Mouse (Mus musculus): ENCODE data around the gene Hist1h3f.
"Not testable (repeated sequence)": the region's sequence is repeated elsewhere in the genome, so short reads cannot be mapped to it uniquely, and the experiment has no call there.

Gene Hist1h3f

DNA sequence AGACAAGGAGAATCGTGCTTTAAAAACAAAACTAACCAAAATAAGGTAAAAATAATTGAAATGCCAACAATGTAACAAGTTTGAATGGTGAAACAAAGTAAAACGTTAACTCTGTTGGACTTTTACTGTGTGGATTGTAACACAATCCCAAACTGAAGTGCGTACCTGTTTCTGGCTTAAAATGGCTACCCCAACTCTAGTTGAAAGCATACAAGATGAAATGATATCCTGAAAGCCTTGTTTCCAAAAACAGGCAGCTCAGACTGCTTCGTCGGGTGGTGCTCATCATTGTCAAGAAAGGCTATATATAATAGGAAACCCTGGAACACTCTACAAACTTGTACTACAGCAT is 17.7 kb downstream of the Hist1h3f start:
- not testable (repeated sequence) for DNase-seq (ENCODE audit: extremely low spot score, low read depth, low spot score)

DNA sequence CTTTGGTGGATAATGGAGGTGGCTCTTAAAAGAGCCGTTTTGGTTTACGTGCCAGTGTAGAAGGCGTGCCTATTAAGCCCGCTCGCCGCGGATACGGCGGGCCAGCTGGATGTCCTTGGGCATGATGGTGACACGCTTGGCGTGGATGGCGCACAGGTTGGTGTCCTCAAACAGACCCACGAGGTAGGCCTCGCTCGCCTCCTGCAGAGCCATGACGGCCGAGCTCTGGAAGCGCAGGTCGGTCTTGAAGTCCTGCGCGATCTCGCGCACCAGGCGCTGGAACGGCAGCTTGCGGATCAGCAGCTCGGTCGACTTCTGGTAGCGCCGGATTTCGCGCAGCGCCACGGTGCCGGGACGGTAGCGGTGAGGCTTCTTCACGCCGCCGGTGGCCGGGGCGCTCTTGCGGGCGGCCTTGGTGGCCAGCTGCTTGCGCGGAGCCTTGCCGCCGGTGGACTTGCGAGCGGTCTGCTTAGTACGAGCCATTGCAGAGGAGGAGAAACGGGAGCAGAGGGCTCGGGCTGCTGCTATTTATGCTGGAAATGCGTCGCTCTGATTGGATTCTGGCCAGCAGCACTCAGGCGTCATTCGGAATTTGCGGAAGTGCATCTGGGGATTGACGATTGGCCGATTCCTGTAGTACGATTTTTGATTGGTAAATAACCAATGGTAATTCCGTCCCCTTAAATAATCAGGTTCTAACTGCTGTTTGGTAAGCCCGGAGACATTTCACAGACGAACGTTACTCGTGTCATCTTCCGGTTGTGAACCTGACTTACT is 18.2 kb downstream of the Hist1h3f start, which contains the start of gene Hist1h3e:
Gene Hist1h3e, minus strand, starts transcription at position 487 of the 777 bp plus-strand sequence.
- DNase-seq (ENCODE audit: extremely low spot score, low read depth, low spot score), result peak; percentile 98

DNA sequence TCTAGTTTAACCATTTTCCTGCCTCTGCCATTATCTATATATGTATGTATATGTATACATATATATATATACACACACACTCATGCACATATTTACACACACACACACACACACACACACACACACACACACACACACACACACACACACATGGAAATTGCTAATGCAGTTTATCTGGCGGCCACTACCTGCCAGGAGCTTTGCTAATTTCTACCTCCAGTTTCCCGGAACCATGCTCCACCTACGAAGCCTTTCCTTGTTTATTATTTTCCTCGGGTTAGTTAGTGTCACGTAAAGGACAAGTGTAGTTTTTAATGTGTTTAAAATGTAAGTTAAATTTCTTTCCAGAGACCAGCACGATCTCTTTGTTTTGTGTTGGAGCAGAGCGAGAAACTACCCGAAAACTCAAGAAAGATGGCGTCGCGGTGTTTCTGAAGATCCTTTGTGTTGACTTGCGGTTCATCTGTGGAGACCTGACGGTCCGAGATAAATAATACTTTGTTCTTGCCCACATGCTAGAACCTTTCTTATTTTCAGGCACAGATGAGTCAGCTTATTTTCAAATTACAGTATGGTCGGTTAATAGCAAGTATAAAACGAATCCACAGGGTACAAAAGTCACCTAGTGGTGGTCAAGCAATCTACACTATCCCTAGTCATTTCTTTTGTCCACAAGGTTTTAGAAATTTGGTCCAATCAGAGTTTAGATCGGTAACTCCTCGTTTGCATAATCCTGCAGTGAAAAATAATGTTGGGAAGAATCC is 19.0 kb downstream of the Hist1h3f start:
- no peak for DNase-seq (ENCODE audit: extremely low spot score, low read depth, low spot score)

DNA sequence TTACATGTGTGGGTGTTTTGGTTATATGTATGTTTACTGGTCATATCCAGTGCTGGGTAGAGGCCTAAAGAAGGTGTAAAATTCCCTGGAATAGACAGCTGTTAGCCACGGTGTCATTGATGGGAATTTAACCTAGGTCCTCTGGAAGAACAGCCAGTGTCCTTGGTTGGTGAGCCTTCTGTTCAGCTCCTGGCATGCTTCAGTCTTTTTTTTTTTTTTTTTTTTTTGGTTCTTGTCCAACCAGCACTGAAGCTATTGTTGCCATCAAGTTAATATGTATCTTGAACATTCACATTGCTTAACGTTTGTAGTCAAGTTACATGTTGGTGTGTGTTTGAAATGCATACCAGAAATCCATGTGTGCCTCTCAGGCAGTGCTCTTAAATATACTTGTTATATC is 20.6 kb downstream of the Hist1h3f start:
- DNase-seq (ENCODE audit: extremely low spot score, low read depth, low spot score), result no peak

DNA sequence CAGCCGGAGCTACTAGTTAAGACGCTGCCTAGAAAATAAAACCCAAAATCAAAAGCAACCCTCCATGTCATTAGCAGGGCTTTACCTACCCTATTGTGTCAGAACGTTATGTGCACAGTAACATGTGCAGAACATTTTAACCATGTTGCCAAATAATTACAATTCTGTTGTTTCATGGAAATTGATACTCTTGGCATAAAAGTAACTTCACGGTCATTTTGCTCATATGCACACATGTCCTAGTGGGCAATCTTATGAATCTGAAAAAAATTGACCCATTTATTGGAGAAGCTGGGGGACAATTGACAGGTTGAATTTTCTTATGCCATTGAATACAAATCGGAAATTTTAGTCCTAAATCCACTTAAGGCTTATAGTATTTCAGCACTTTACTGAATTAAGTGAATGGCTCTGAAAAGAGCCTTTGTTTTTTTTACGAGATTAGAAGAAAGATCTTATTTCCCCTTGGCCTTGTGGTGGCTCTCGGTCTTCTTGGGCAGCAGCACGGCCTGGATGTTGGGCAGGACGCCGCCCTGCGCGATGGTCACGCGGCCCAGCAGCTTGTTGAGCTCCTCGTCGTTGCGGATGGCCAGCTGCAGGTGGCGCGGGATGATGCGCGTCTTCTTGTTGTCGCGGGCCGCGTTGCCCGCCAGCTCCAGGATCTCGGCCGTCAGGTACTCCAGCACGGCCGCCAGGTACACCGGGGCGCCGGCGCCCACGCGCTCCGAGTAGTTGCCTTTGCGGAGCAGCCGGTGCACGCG is 26.6 kb downstream of the Hist1h3f start:
- not testable (repeated sequence) for DNase-seq (ENCODE audit: extremely low spot score, low read depth, low spot score)

DNA sequence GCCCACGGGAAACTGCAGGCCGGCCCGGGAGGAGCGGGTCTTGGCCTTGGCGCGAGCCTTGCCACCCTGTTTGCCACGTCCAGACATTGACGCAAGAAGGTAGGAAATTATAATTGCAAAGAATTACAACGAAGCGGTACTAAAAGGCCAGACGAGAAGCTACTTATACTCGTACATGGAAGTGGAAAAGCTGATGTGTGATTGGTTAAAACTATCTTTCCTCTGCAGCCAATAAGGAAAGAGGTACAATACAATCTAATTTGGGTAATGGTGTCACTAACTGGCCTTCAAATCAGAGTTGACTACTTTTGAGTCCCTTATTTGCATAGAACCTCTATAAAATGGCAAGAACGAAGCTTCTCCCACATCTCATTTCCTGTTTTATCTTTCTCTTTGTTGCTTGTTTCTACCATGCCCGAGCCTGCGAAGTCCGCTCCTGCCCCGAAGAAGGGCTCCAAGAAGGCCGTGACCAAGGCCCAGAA is 27.2 kb downstream of the Hist1h3f start, which contains the start of the genes Hist1h2ae and Hist1h2bg:
Gene Hist1h2ae, minus strand, starts transcription at position 199 of the 482 bp plus-strand sequence.
Gene Hist1h2bg, plus strand, starts transcription at position 375 of the 482 bp plus-strand sequence.
- DNase-seq (ENCODE audit: extremely low spot score, low read depth, low spot score), result no peak

DNA sequence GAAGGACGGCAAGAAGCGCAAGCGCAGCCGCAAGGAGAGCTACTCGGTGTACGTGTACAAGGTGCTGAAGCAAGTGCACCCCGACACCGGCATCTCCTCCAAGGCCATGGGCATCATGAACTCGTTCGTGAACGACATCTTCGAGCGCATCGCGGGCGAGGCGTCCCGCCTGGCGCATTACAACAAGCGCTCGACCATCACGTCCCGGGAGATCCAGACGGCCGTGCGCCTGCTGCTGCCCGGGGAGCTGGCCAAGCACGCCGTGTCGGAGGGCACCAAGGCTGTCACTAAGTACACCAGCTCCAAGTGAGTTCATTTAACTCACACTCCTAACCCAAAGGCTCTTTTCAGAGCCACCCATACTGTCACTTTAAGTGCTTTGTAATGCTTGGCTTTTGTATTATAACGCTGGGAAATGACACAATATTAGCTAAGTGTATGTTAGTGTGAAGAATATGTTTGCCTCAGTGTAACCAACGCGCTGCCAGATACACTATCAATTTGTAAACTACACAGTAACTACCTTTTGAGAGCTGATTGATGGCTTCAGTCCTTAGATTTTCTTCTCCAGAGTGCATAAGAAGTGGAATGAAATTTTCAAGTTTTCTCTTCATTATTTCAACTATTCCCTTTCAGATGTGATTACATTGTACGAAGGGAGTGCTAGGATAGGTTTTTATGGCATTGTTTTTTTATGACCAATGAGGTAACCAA is 27.8 kb downstream of the Hist1h3f start:
- DNase-seq (ENCODE audit: extremely low spot score, low read depth, low spot score), result not testable (repeated sequence)

DNA sequence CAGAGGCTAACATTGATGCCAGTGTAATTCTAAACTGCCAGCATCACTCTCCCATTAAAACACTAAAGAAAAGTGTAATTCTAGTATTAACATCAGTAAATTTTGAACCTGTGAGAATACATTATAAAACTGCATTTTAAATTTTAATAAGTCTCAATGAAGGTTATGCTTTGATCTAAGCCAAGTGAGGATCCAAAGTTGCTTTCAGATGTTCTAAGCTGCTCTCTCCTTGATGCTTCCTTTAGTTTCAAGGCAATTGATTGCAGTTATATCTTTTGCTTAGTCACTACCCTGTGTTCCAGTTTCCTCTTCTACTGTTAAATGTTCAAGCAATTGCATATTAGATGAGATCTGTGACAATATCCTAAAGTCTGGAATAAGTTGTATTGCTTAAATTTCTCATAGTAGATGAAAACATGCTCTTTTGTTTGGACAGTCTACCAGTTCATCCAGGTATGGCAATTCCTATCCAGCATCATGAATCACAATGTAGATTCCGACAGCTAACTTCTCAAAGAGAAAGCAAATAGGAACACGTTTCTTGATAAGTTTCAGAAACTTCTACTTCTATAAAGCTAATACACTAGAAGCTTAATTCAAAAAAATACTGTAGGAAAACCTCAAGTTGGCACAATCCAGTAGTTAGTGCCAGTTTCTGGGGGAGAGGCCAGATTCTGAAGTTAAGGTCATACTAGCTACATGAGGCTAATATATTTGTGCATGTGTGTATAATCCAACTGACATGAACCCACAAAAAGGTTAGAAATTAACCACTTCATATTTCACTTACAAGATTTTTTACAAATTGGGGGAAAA is 28.6 kb downstream of the Hist1h3f start:
- DNase-seq (ENCODE audit: extremely low spot score, low read depth, low spot score), result no peak

DNA sequence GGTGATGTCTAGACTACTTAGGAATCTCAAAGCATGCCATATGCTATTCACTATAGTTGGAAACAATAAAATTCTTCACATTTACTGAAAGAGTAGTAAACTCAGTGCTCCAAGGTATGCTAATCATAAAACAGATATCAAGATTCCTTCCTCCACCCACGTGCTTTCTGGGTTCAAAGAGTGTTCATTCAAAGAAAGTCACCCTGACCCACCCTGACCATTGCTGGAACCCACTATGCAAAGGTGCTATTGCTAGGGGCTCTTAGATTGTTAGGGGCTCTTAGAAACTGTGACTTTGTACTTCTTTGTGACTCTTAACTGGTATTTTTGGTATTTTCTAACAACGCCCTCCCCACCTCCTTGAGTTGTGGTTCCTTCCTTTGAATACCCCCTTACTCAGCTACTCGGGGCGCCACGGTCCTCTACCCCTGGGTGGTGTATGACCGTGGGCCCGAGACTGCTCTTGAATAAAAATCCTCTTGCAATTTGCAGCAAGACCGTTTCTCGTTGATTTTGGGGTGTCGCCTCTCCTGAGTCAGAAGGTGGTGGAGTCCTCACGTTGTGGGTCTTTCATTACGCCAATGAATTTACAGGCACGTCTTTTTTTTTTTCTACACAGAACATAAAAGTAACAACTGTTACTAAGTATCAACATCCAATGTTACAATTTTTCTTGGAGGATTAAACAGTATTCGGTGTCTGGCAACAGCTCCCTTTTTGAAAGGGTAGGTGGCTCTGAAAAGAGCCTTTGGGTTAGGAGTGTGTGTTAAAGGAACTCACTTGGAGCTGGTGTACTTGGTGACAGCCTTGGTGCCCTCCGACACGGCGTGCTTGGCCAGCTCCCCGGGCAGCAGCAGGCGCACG is 29.4 kb downstream of the Hist1h3f start:
- not testable (repeated sequence) for DNase-seq (ENCODE audit: extremely low spot score, low read depth, low spot score)

DNA sequence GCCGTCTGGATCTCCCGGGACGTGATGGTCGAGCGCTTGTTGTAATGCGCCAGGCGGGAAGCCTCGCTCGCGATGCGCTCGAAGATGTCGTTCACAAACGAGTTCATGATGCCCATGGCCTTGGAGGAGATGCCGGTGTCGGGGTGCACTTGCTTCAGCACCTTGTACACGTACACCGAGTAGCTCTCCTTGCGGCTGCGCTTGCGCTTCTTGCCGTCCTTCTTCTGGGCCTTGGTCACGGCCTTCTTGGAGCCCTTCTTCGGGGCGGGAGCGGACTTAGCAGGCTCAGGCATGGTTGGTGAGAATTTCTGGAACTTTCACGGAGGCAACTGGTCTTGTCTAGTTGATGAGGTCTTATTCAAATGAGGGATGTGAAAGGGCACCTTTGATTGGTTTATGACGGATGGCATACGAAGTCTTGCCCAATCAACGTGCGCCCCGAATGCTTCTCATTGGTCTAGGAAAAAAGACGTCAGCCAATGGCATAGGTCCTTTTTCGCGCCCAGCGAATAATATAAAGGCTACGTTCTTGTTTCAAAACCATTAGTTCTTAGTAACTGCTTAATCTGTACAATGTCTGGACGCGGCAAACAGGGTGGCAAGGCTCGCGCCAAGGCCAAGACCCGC is 30.2 kb downstream of the Hist1h3f start, which contains the start of the genes Hist1h2bf and Hist1h2ad:
Gene Hist1h2bf, minus strand, starts transcription at position 299 of the 627 bp plus-strand sequence.
Gene Hist1h2ad, plus strand, starts transcription at position 484 of the 627 bp plus-strand sequence.
- DNase-seq (ENCODE audit: extremely low spot score, low read depth, low spot score), result peak; percentile 98

DNA sequence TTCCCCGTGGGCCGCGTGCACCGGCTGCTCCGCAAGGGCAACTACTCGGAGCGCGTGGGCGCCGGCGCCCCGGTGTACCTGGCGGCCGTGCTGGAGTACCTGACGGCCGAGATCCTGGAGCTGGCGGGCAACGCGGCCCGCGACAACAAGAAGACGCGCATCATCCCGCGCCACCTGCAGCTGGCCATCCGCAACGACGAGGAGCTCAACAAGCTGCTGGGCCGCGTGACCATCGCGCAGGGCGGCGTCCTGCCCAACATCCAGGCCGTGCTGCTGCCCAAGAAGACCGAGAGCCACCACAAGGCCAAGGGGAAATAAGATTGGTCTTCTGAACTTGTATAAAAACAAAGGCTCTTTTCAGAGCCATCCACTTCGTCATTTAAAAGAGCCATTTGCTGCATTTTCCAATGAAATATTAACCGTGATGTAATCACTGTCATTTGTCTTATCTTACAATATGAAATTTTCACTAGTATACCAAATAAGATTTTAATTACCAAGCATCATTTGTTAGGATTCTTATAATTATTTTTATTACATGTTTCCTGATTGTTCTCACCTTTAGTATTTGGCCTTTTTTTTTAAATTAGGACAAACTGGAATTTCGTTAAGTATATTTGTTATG is 30.8 kb downstream of the Hist1h3f start:
- DNase-seq (ENCODE audit: extremely low spot score, low read depth, low spot score), result not testable (repeated sequence)

DNA sequence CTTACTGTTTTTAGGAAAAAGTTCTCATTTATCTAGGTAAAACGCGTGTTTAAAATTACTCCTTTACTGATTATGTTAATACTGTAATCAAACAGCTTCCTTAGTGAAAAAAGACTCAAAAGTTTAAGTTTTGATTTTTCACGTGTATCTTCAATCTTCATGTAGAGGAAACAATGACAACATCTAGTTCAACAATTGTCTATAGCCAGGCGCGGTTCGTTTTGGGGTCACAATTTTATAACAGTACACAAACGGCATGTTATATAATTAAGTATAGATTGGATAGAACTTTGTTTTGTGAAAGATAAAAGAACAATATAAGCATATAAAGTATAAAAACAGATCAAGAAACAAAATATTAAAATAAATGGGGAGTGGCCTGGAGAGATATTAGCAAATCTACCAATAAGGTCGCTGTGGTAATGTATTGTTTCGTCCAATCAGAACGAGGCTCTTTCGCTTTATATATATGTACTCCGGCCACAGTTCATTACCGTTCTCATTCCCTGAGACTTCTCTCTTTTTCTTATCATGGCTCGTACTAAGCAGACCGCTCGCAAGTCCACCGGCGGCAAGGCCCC is 31.5 kb downstream of the Hist1h3f start, which contains the start of gene Hist1h3d:
Gene Hist1h3d, plus strand, starts transcription at position 493 of the 581 bp plus-strand sequence.
- no peak for DNase-seq (ENCODE audit: extremely low spot score, low read depth, low spot score)

DNA sequence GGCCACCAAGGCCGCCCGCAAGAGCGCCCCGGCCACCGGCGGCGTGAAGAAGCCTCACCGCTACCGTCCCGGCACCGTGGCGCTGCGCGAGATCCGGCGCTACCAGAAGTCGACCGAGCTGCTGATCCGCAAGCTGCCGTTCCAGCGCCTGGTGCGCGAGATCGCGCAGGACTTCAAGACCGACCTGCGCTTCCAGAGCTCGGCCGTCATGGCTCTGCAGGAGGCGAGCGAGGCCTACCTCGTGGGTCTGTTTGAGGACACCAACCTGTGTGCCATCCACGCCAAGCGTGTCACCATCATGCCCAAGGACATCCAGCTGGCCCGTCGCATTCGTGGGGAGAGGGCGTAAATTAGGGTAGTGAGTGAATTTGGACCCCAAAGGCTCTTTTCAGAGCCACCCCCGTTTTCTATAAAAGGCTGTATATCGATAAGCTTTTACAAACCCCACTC is 32.0 kb downstream of the Hist1h3f start:
- not testable (repeated sequence) for DNase-seq (ENCODE audit: extremely low spot score, low read depth, low spot score)

DNA sequence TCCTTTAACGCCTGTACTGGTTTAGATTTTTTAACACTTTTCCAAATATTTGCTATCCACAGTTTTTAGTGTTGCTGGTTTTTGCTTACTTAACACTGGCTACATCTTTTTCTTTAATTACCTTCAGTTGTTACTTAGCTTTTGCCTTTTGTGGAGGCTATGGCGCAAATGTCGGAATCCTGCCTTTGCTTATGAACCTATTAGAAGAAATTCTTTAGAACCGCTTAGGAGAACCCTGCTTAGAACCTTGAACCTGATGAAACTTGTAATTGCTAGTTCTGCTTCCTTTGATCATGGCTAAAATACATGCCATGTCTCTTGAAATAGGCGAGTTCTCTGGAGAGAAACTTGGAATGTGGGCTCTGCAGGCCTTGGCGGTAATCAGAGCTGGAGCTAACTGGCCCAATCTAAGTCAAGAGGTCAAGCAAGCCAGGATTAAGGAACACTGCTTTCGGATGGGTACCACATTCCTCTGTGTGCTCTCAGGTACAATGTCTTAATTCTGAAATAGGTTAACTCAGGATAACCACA is 32.6 kb downstream of the Hist1h3f start:
- no peak for DNase-seq (ENCODE audit: extremely low spot score, low read depth, low spot score)

DNA sequence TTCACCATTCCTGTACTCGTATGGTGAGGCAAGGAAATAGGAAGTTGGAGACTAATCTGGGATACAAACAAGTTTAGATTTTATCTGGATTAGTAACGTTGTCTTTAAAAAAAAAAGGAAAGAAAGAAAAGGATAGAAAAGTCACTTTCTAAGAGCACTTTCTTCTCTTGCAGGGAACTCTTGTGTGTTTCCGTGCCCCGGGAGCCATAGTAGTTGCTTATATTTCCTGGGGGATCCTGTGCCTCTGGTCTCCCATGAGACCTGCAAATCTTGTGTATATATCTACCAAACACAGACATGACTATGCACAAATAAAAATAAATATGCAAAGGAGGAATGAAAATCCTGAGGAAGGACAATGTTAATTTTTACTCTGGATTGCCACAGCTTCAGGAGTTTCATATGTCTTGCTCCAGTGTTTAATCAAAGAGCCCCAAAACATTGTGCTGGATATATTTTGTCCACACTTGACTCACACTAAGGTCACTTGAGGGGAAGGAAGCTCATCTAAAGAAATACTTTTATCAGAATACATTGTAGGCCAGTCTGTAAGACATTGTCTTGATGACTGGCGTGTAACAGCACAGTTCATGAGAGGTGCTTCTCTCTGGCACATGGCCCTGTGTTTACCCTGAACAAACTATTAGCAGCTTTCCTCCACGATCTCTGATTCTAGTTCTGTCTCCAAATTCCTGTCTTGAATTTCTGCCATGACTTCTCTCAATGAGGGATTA is 33.2 kb downstream of the Hist1h3f start:
- no peak for DNase-seq (ENCODE audit: extremely low spot score, low read depth, low spot score)

DNA sequence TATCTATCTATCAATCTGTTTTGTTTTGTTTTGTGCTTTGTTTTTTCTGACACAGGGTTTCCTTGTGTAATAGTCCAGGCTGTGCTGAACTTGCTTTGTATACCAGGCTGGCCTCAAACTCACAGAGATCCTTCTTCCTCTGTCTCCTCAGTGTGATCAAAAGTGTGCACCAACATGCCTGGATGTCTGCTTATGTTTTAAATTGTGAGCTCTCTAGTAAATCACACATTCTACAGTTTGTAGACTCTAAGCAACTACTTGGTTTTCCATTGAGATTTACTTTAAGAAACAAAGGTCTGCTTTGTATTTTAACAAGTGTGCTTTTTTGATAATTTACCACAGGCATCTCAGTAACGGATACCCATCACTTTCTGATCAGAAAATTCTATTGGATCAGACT is 34.0 kb downstream of the Hist1h3f start:
- DNase-seq (ENCODE audit: extremely low spot score, low read depth, low spot score), result no peak

Measured in hindlimb bud, embryonic 11.5 days (tissue).